Mouse (Mus musculus) ES-E14 (cell line): ENCODE measurements around the gene Ngrn.

Source experiments
- MAFK ChIP-seq: IDR thresholded peaks from 2 replicates; pipeline ENCODE4 v1.6.1; 2014; ENCODE audit warnings: mild to moderate bottlenecking, low read depth, low read length, inconsistent platforms; ENCODE audit not compliant: insufficient read depth
- ZC3H11A ChIP-seq: IDR thresholded peaks from 2 replicates; pipeline ENCODE4 v1.6.1; 2012; ENCODE audit warnings: low read depth, mild to moderate bottlenecking, inconsistent platforms, low read length, borderline replicate concordance

DNA sequence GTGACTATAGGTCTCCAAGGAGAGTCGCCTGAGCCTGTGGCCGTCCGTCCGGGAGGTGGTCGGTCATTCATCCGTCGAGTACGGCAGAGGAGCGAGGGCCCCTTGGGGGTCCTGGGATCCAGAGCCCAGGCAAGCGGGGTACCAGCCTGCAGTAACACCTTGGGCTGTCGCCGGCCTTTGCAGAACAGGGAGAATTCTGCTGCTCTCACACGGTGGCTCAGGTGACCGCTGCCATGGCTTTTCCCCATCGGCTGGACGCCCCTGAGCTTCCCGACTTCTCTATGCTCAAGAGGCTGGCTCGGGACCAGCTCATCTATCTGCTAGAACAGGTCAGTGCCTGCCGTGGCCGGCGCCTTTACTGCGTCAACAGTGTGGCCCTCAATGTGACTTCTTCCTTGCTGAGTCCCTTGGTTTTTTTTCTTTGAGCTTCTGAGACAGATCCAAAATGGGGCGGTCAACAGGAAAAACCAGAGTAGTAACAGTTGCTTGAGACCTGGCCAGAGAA lies 8.8 kb downstream of the Ngrn start:
- TF ChIP-seq MAFK = no peak
- no peak for TF ChIP-seq ZC3H11A
